Mouse (Mus musculus): ENCODE measurements around the gene 2410015M20Rik. TPM values are rescaled to one million over a fixed set of nuclear protein-coding genes. Genes with fewer than 3 reads are reported as not detected.
A peak's percentile ranks its signal among the peaks of the same experiment; 100 is the strongest.

2410015M20Rik gene
- total and polyA plus RNA-seq, 2 experiments from 2014 or later = 207 to 527 TPM

DNA sequence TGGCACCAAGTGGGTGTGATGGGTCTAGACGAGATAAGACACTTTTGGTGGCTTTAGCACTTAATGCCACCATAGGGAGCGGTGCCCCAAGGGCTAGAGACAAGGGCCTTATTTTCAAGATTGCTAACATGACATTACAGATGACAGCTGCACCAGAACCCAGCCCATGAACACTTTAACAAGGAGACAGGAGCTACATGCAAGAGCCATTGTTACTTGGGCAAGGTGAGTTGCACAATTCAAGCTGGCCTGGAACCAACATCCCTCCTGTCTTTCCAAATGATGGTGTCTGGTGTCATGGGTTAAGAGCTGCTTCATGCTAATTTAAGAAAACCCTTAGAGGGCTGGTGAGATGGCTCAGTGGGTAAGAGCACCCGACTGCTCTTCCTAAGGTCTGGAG lies 50.2 kb downstream of the 2410015M20Rik start:
- Histone ChIP-seq H3K27me3 (ENCODE audit: control insufficient read depth, insufficient read depth, low read length) (no peaks in the 10 kb centered on the region), H3K9me3 (replicated peaks; ENCODE audit: control insufficient read depth, low read length) (no peaks in the 10 kb centered on the region), H3K36me3 (replicated peaks; ENCODE audit: control insufficient read depth, insufficient read depth, low read length) (peaks cover 35% of the 10 kb centered on the region), H3K9ac (replicated peaks; ENCODE audit: low read depth, low read length) (no peak overlapping the region), H3K4me2 (ENCODE audit: low read depth, low read length) (no peak overlapping the region), H3K4me1 (ENCODE audit: control insufficient read depth, insufficient read depth) (no peaks in the 10 kb centered on the region), H3K27ac (ENCODE audit: low read depth) (no peak overlapping the region), H3K4me3 (ENCODE audit: low read depth, low read length) (no peak overlapping the region)
- DNase-seq (ENCODE audit: low spot score) (no peak), ATAC-seq (ENCODE audit: insufficient read depth, low read depth) (no peak)
- WGBS = 58% methylated on average over 3 of the region's 3 CpGs
- TF ChIP-seq CTCF (IDR thresholded peaks at IDR 0.05; ENCODE audit: low read depth) = no peak
- no peak for TF ChIP-seq EP300 (IDR thresholded peaks at IDR 0.05; ENCODE audit: low read depth)

DNA sequence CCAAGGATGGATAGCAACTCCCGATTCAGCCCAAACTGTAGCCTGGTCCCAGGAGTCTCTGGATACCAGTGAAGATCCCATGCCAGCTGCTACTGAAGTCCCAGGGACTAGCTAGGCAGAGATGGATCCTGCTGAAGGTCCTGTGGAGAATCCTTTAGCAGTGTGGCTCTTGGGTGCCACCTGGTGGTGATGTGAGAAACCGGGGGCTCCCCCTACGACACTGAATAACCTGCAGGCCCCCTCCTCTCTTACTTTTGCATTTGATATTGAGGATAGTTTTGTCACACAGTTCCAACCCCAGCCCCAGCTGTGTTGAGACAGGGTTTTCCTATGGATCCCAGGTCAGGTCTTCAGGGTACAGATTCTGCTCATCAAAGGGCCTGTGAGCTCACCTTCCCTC lies 51.1 kb downstream of the 2410015M20Rik start:
- no peak overlapping the region for H3K27ac ChIP-seq (ENCODE audit: low read depth)
- H3K27me3 ChIP-seq (ENCODE audit: control insufficient read depth, insufficient read depth, low read length) = no peaks in the 10 kb centered on the region
- DNase-seq (ENCODE audit: low spot score) = peak; percentile 42
- 19% methylated on average over 3 of the region's 3 CpGs for WGBS
- ATAC-seq (ENCODE audit: insufficient read depth, low read depth) = peak; percentile 58; the same call in 1 of the 2 replicates
- no peaks in the 10 kb centered on the region for H3K4me1 ChIP-seq (ENCODE audit: control insufficient read depth, insufficient read depth)
- TF ChIP-seq CTCF (IDR thresholded peaks at IDR 0.05; ENCODE audit: low read depth) (peak; percentile 74), EP300 (IDR thresholded peaks at IDR 0.05; ENCODE audit: low read depth) (no peak)
- H3K4me2 ChIP-seq (ENCODE audit: low read depth, low read length) = no peak overlapping the region
- no peak overlapping the region for H3K4me3 ChIP-seq (ENCODE audit: low read depth, low read length)
- H3K36me3 ChIP-seq (replicated peaks; ENCODE audit: control insufficient read depth, insufficient read depth, low read length) = peaks cover 26% of the 10 kb centered on the region
- no peaks in the 10 kb centered on the region for H3K9me3 ChIP-seq (replicated peaks; ENCODE audit: control insufficient read depth, low read length)
- H3K9ac ChIP-seq (replicated peaks; ENCODE audit: low read depth, low read length) = no peak overlapping the region

Other genes starting within 250 kb of the 2410015M20Rik start
- 136 and 138 TPM in 2 replicates for gene Ptprs, start 133.3 kb downstream of the 2410015M20Rik start, total RNA-seq (2014; rRNA removed; ENCODE audit: low replicate concordance)
- gene Ptprs, start 133.3 kb downstream of the 2410015M20Rik start, polyA plus RNA-seq (2015; fragmentation: Nextera tagmentation; extraction: Ambion mirVana) = 15.7 and 15.9 TPM in 2 replicates
- gene Znrf4, start 97.3 kb downstream of the 2410015M20Rik start, total RNA-seq (2014; rRNA removed; ENCODE audit: low replicate concordance) = not detected in 2 replicates
- gene Znrf4, start 97.3 kb downstream of the 2410015M20Rik start, polyA plus RNA-seq (2015; fragmentation: Nextera tagmentation; extraction: Ambion mirVana) = not detected in 2 replicates
- not detected in 2 replicates for gene Gm20219, start 55.4 kb downstream of the 2410015M20Rik start, total RNA-seq (2014; rRNA removed; ENCODE audit: low replicate concordance)
- 0.08 and 0.30 TPM in 2 replicates for gene Gm20219, start 55.4 kb downstream of the 2410015M20Rik start, polyA plus RNA-seq (2015; fragmentation: Nextera tagmentation; extraction: Ambion mirVana)
- gene Safb2, start 25.2 kb downstream of the 2410015M20Rik start, total RNA-seq (2014; rRNA removed; ENCODE audit: low replicate concordance) = 16.4 and 63.4 TPM in 2 replicates
- gene Safb2, start 25.2 kb downstream of the 2410015M20Rik start, polyA plus RNA-seq (2015; fragmentation: Nextera tagmentation; extraction: Ambion mirVana) = 22.9 and 24.9 TPM in 2 replicates
- 15.4 and 39.8 TPM in 2 replicates for gene Safb, start 24.9 kb downstream of the 2410015M20Rik start, total RNA-seq (2014; rRNA removed; ENCODE audit: low replicate concordance)
- gene Safb, start 24.9 kb downstream of the 2410015M20Rik start, polyA plus RNA-seq (2015; fragmentation: Nextera tagmentation; extraction: Ambion mirVana) = 52.9 and 55.5 TPM in 2 replicates
- gene Rpl36, start 3.6 kb upstream of the 2410015M20Rik start, total RNA-seq (2014; rRNA removed; ENCODE audit: low replicate concordance) = 1,192 and 2,008 TPM in 2 replicates
- gene Rpl36, start 3.6 kb upstream of the 2410015M20Rik start, polyA plus RNA-seq (2015; fragmentation: Nextera tagmentation; extraction: Ambion mirVana) = 1,600 and 1,704 TPM in 2 replicates
- gene Lonp1, start 17.1 kb upstream of the 2410015M20Rik start, total RNA-seq (2014; rRNA removed; ENCODE audit: low replicate concordance) = 109 and 115 TPM in 2 replicates
- gene Lonp1, start 17.1 kb upstream of the 2410015M20Rik start, polyA plus RNA-seq (2015; fragmentation: Nextera tagmentation; extraction: Ambion mirVana) = 43.6 and 46.4 TPM in 2 replicates
- not detected in 2 replicates for gene Catsperd, start 18.4 kb upstream of the 2410015M20Rik start, total RNA-seq (2014; rRNA removed; ENCODE audit: low replicate concordance)
- 0.20 and 0.23 TPM in 2 replicates for gene Catsperd, start 18.4 kb upstream of the 2410015M20Rik start, polyA plus RNA-seq (2015; fragmentation: Nextera tagmentation; extraction: Ambion mirVana)
- gene Ranbp3, start 63.5 kb upstream of the 2410015M20Rik start, total RNA-seq (2014; rRNA removed; ENCODE audit: low replicate concordance) = 60.9 and 64.7 TPM in 2 replicates
- gene Ranbp3, start 63.5 kb upstream of the 2410015M20Rik start, polyA plus RNA-seq (2015; fragmentation: Nextera tagmentation; extraction: Ambion mirVana) = 38.8 and 40.6 TPM in 2 replicates
- 892 and 948 TPM in 2 replicates for gene Ndufa11, start 108.0 kb upstream of the 2410015M20Rik start, total RNA-seq (2014; rRNA removed; ENCODE audit: low replicate concordance)
- gene Ndufa11, start 108.0 kb upstream of the 2410015M20Rik start, polyA plus RNA-seq (2015; fragmentation: Nextera tagmentation; extraction: Ambion mirVana) = 1,914 and 1,978 TPM in 2 replicates
- 15.1 and 16.3 TPM in 2 replicates for gene Vmac, start 108.3 kb upstream of the 2410015M20Rik start, total RNA-seq (2014; rRNA removed; ENCODE audit: low replicate concordance)
- 10.7 and 11.0 TPM in 2 replicates for gene Vmac, start 108.3 kb upstream of the 2410015M20Rik start, polyA plus RNA-seq (2015; fragmentation: Nextera tagmentation; extraction: Ambion mirVana)
- gene Nrtn, start 147.8 kb upstream of the 2410015M20Rik start, total RNA-seq (2014; rRNA removed; ENCODE audit: low replicate concordance) = 83.1 and 104 TPM in 2 replicates
- 33.9 and 35.5 TPM in 2 replicates for gene Nrtn, start 147.8 kb upstream of the 2410015M20Rik start, polyA plus RNA-seq (2015; fragmentation: Nextera tagmentation; extraction: Ambion mirVana)
- gene Dus3l, start 155.0 kb upstream of the 2410015M20Rik start, total RNA-seq (2014; rRNA removed; ENCODE audit: low replicate concordance) = 25.8 and 28.9 TPM in 2 replicates
- 21.1 and 23.0 TPM in 2 replicates for gene Dus3l, start 155.0 kb upstream of the 2410015M20Rik start, polyA plus RNA-seq (2015; fragmentation: Nextera tagmentation; extraction: Ambion mirVana)
- gene Prr22, start 160.5 kb upstream of the 2410015M20Rik start, total RNA-seq (2014; rRNA removed; ENCODE audit: low replicate concordance) = 0.62 TPM in 1 of 2 replicates, not detected in the other
- gene Prr22, start 160.5 kb upstream of the 2410015M20Rik start, polyA plus RNA-seq (2015; fragmentation: Nextera tagmentation; extraction: Ambion mirVana) = 0.49 and 0.67 TPM in 2 replicates
- gene Rfx2, start 221.2 kb upstream of the 2410015M20Rik start, total RNA-seq (2014; rRNA removed; ENCODE audit: low replicate concordance) = 7.0 and 17.9 TPM in 2 replicates
- 2.6 and 3.5 TPM in 2 replicates for gene Rfx2, start 221.2 kb upstream of the 2410015M20Rik start, polyA plus RNA-seq (2015; fragmentation: Nextera tagmentation; extraction: Ambion mirVana)